Mouse (Mus musculus): ENCODE results near the gene Plppr4.

DNA sequence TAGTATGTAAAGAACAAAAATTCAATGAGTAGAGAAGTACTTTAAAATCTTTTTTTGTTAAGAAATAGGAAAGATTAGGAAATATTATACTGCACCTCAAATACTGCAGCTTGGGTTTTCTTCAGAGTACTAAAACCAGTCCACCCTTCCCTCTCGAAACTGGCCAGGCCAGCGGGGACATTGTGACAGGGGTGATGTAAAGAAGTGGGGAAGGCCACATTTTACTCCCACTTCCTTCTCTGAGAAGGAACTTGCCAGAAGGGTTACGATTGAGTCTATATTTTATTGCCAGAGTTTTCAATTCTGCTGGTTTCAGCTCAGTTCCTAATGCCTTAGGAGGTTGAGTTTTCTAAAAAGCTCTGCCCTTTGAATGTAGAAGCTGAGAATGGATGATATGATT lies 41.0 kb downstream of the Plppr4 start:
- no peak for TF ChIP-seq ZC3H11A (IDR thresholded peaks at IDR 0.05; ENCODE audit: borderline replicate concordance, low read depth, low read length)
- TF ChIP-seq CHD2 (IDR thresholded peaks at IDR 0.05; ENCODE audit: low read depth, low read length): no peak

All from ES-E14 (cell line).